Mouse (Mus musculus): ENCODE measurements around the gene Adm2.

- TF ChIP-seq CTCF (IDR thresholded peaks at IDR 0.05; ENCODE audit: low read depth, low read length) (no peak), GATA1 (IDR thresholded peaks at IDR 0.05; ENCODE audit: borderline replicate concordance, low read length) (no peak)
Measured at GRCm38 (mm10) chr15:89314107-89314506, 8.4 kb upstream of the Adm2 start.
